Mouse (Mus musculus): ENCODE data around the gene Tmem131. TPM values are rescaled to one million over a fixed set of nuclear protein-coding genes. Genes with fewer than 3 reads are reported as not detected.

Gene Tmem131
- total RNA-seq (2014; rRNA removed): 19.9 and 29.3 TPM in 2 replicates
- 7.2 and 9.4 TPM in 2 replicates for polyA plus RNA-seq (2015; fragmentation: Nextera tagmentation; extraction: Ambion mirVana)

DNA sequence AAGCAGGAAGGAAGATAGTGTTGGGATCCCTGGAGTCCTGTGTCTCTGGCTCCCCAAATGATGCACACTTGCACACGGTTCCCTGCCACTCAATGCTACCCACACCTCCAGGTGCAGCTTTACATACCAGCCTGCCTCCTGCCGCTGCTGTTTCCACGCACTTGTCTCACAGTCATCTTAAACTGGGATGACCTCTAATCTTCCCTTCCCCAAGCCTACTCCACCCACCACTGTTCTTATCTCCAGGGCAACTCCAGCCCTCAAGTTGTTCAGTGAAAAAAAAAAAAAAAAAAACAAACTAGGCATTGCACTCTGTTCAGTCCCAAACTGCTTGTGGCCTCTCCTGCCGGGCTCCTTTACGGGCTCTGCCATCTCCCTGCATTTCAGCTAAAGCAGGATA is at the start of gene Tmem131:
TSS of gene Tmem131 (minus strand) at position 14 of the 400 bp plus-strand sequence.
- no peaks in the 10 kb centered on the region for H3K27me3 ChIP-seq (ENCODE audit: insufficient read depth, low read length)
- no peaks in the 10 kb centered on the region; the same call in 1 of the 2 replicates for H3K4me1 ChIP-seq (ENCODE audit: insufficient read depth)
- TF ChIP-seq CTCF (IDR thresholded peaks at IDR 0.05; ENCODE audit: low read depth): no peak
- H3K9me3 ChIP-seq (ENCODE audit: low read length): no peaks in the 10 kb centered on the region
- no peak within 1 kb of the TSS for H3K4me2 ChIP-seq (ENCODE audit: low read depth)
- DNase-seq (no peak), ATAC-seq (no peak)
- H3K36me3 ChIP-seq (ENCODE audit: insufficient read depth): no peaks in the 10 kb centered on the region
- H3K9ac ChIP-seq: no peak within 1 kb of the TSS
- H3K27ac ChIP-seq (ENCODE audit: low read depth, low read length): no peak within 1 kb of the TSS
- no peak within 1 kb of the TSS for H3K4me3 ChIP-seq (ENCODE audit: low read depth, low read length)
- 69% methylated on average over 5 of the region's 5 CpGs for WGBS

DNA sequence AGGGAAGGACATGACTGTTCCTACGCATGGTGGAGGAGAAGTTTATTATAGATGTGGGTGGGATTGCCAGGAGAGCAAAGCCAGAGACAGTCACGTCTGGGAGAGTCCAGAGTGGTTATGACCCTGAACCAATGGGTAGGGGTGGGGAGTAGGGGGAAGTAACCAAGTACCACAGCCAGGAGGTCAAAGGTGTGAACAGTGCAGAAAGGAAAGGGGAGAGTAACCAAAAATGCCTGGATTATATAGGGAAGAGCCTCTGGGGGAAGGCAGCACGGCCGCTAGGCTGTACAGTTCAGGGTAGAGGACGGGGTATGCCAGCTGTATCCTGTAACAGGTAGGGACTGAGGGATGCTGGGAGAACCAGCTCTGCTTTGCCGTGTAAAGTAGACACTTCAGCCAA is 45.1 kb upstream of the Tmem131 start:
- H3K9me3 ChIP-seq (ENCODE audit: low read length): no peaks in the 10 kb centered on the region
- H3K36me3 ChIP-seq (ENCODE audit: insufficient read depth): no peaks in the 10 kb centered on the region
- H3K27ac ChIP-seq (ENCODE audit: low read depth, low read length): no peak overlapping the region
- DNase-seq (no peak), ATAC-seq (no peak)
- H3K9ac ChIP-seq: no peak overlapping the region
- H3K27me3 ChIP-seq (ENCODE audit: insufficient read depth, low read length): no peaks in the 10 kb centered on the region
- WGBS: 89% methylated on average over 6 of the region's 6 CpGs
- no peak for TF ChIP-seq CTCF (IDR thresholded peaks at IDR 0.05; ENCODE audit: low read depth)
- no peak overlapping the region for H3K4me2 ChIP-seq (ENCODE audit: low read depth)
- H3K4me3 ChIP-seq (ENCODE audit: low read depth, low read length): no peak overlapping the region
- no peaks in the 10 kb centered on the region for H3K4me1 ChIP-seq (ENCODE audit: insufficient read depth)

DNA sequence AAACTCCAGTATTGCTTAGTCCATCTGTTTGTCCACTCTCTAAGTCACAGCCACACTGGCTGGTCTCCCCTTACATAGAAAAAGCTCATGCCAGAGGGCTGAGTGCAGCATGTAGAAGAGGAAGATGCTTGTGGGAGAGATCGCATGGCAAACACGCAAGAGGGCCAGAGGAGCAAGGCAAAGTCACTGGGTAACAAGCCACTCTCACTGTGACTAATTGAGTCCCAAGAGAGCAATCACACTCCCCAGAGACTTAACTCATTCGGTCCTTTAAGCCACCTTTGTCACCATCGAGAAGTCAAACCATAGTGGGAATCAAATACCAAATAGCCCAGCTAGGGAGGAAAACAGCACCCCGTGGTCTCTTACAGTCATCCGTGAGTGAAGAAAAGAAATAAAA is 44.7 kb upstream of the Tmem131 start:
- Histone ChIP-seq H3K9me3 (ENCODE audit: low read length) (no peaks in the 10 kb centered on the region), H3K36me3 (ENCODE audit: insufficient read depth) (no peaks in the 10 kb centered on the region), H3K27me3 (ENCODE audit: insufficient read depth, low read length) (no peaks in the 10 kb centered on the region), H3K4me3 (ENCODE audit: low read depth, low read length) (no peak overlapping the region), H3K4me2 (ENCODE audit: low read depth) (no peak overlapping the region), H3K4me1 (ENCODE audit: insufficient read depth) (no peaks in the 10 kb centered on the region), H3K9ac (no peak overlapping the region), H3K27ac (ENCODE audit: low read depth, low read length) (no peak overlapping the region)
- 82% methylated on average over 6 of the region's 6 CpGs for WGBS
- ATAC-seq: no peak
- TF ChIP-seq CTCF (IDR thresholded peaks at IDR 0.05; ENCODE audit: low read depth): no peak
- no peak for DNase-seq

DNA sequence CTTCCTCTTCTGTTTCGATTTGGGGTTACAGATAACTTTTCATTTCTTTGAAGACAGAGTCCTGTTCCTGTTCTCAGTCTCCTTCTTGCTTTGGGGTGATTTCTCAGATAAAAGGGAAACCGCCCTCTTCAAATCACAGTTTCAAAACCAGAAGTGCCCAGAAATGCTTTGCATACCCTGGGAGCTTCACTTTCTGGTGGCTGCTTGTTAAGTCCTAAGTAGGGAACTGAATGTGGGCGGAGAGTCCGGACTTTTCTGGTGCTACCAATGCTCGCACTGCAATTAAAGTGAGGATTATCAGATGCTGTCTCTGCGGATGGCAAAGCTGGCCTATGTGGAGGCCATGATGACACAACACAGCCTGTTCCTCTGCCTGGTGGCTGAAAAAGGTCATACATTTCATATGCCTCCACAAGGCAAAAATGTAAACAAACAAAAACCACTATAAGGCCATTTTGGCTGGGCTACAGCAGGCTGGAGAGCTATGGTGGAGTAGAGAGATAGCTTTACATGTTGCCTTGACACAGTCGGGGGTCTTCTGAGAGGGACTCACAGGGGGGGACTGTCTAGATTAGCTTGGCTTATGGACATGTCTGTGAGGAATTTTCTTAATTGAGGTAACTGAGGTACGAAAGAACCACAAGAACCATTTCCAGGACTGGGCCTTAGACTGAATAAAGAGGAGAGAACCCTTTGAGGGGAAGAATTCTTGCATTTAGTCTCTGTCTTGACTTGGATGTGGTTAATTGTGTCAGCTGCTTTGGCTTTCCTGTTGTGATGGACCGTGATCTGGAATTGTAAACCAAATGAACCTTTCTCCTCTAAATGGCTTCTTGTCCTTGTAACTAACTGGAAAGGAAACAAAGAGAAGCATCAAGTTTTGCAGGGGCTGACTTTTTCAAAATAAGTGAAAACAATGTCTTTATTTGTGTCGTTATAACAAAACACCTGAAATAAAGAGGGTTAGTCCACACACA is 44.0 kb upstream of the Tmem131 start:
- TF ChIP-seq CTCF (IDR thresholded peaks at IDR 0.05; ENCODE audit: low read depth): no peak
- ATAC-seq: no peak
- WGBS: 75% methylated on average over 10 of the region's 10 CpGs
- no peaks in the 10 kb centered on the region for H3K27me3 ChIP-seq (ENCODE audit: insufficient read depth, low read length)
- no peak for DNase-seq
- H3K9me3 ChIP-seq (ENCODE audit: low read length): no peaks in the 10 kb centered on the region
- no peak overlapping the region for H3K4me3 ChIP-seq (ENCODE audit: low read depth, low read length)
- no peak overlapping the region for H3K9ac ChIP-seq
- no peaks in the 10 kb centered on the region for H3K36me3 ChIP-seq (ENCODE audit: insufficient read depth)
- no peak overlapping the region for H3K27ac ChIP-seq (ENCODE audit: low read depth, low read length)
- no peak overlapping the region for H3K4me2 ChIP-seq (ENCODE audit: low read depth)
- H3K4me1 ChIP-seq (ENCODE audit: insufficient read depth): no peaks in the 10 kb centered on the region

DNA sequence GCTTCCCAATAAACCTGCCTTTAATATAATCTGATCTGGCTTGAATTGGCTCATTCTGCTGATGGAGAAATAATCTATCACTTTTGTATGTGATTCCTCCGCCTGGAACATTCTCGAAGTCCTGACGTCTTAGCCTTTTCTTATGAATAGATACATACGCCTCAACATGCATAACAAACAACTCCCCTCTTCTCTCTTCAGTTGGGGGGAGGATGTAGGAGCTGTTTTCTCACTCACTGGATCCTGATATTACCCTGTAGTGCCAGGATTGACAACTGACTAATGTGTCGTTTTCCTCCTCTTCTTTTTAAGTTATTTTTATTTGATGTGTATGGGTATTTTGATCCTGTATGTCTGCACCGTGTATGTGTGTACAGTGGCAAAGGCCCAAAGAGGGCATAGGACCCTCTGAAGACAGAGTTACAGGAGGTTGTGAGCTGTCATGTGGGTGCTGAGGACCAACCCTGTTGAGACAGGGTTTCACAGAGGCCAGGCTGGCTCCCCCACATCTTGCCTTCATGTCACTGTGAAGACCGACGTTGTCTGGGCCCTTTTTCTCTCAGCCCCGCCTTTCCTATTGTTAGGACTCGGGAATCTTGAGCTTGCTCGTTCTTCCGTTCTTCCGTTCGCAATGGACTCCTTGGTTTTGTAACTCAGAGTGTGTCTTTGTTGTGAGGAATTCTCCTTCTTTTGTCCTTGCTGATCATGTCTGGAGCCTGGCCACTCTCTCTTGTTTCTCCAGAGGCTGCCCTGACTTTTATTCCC is 43.1 kb upstream of the Tmem131 start:
- no peak for TF ChIP-seq CTCF (IDR thresholded peaks at IDR 0.05; ENCODE audit: low read depth)
- Histone ChIP-seq H3K27ac (ENCODE audit: low read depth, low read length) (no peak overlapping the region), H3K27me3 (ENCODE audit: insufficient read depth, low read length) (no peaks in the 10 kb centered on the region), H3K4me1 (ENCODE audit: insufficient read depth) (no peaks in the 10 kb centered on the region), H3K4me3 (ENCODE audit: low read depth, low read length) (no peak overlapping the region), H3K36me3 (ENCODE audit: insufficient read depth) (no peaks in the 10 kb centered on the region), H3K9ac (no peak overlapping the region), H3K4me2 (ENCODE audit: low read depth) (no peak overlapping the region), H3K9me3 (ENCODE audit: low read length) (no peaks in the 10 kb centered on the region)
- no peak for ATAC-seq
- 35% methylated on average over 14 of the region's 14 CpGs for WGBS
- DNase-seq: no peak

DNA sequence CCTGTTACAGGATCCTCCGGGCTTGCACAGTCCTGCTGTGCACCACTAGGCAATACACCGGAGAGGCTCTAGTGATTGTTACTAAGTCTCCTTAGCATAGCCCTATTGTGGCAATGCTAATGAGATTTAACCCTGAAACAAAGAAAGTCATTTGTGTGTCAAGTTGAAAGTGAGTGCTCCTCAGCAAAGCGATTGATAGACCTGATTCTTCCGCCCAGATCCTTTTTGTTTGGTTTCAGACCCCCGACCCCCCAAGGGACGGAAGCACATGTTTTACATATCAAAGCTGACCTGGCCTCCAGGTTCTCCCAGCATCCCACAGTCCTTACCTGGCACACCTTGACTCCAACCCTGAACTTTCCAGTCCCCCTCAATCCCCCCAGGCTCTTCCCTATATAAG is 42.4 kb upstream of the Tmem131 start:
- Histone ChIP-seq H3K9ac (no peak overlapping the region), H3K36me3 (ENCODE audit: insufficient read depth) (no peaks in the 10 kb centered on the region), H3K9me3 (ENCODE audit: low read length) (no peaks in the 10 kb centered on the region), H3K4me1 (ENCODE audit: insufficient read depth) (no peaks in the 10 kb centered on the region), H3K27me3 (ENCODE audit: insufficient read depth, low read length) (no peaks in the 10 kb centered on the region), H3K4me3 (ENCODE audit: low read depth, low read length) (no peak overlapping the region), H3K4me2 (ENCODE audit: low read depth) (no peak overlapping the region), H3K27ac (ENCODE audit: low read depth, low read length) (no peak overlapping the region)
- ATAC-seq: no peak
- TF ChIP-seq CTCF (IDR thresholded peaks at IDR 0.05; ENCODE audit: low read depth): no peak
- WGBS: 18% methylated on average over 6 of the region's 6 CpGs
- DNase-seq: no peak

DNA sequence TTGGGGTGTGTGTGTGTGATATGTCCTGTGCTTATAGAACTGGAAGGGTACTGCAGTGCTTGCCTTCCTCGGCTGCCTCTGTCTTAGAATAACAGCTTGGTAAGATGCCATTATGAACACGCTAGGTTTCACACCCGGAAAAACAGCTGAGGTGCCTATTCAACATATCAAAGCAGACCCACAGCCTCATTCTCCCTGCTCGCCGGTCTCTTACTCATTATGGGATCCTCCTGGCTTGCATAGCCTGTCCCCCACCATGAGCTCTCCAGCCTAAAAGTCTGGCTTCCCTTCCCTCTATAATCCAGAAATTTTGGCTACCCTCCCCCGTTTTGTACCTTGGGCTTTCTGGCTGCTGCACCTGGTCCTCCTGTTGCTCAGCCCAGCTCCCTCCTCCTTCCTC is 40.9 kb upstream of the Tmem131 start:
- Histone ChIP-seq H3K27ac (ENCODE audit: low read depth, low read length) (no peak overlapping the region), H3K4me1 (ENCODE audit: insufficient read depth) (no peaks in the 10 kb centered on the region), H3K4me2 (ENCODE audit: low read depth) (no peak overlapping the region), H3K27me3 (ENCODE audit: insufficient read depth, low read length) (no peaks in the 10 kb centered on the region), H3K9ac (no peak overlapping the region), H3K36me3 (ENCODE audit: insufficient read depth) (no peaks in the 10 kb centered on the region), H3K4me3 (ENCODE audit: low read depth, low read length) (no peak overlapping the region), H3K9me3 (ENCODE audit: low read length) (no peaks in the 10 kb centered on the region)
- DNase-seq (peak; percentile 10), ATAC-seq (0 out of 2 replicates have a peak, but pooled peaks have one; percentile 25)
- no peak for TF ChIP-seq CTCF (IDR thresholded peaks at IDR 0.05; ENCODE audit: low read depth)
- 19% methylated on average over 6 of the region's 6 CpGs for WGBS

Data from forebrain, postnatal 0 days (tissue).